Mouse (Mus musculus) olfactory bulb, adult 2 months (tissue): ENCODE results near the gene Slc5a4b.

Experiments used
- CTCF ChIP-seq: fragments of 200-500 bp; IDR thresholded peaks from 2 replicates; pipeline ENCODE4 v1.5.1; 2012; ENCODE audit warnings: low read depth, mild to moderate bottlenecking, low read length, moderate library complexity; ENCODE audit not compliant: insufficient read depth
- POLR2A ChIP-seq: fragments of 200-500 bp; IDR thresholded peaks from 2 replicates; pipeline ENCODE4 v1.6.1; 2012; ENCODE audit warnings: mild to moderate bottlenecking, low read depth, low read length, moderate library complexity; ENCODE audit not compliant: insufficient read depth

GRCm38 (mm10) chr10:76117966-76118365 lies 7.2 kb upstream of the Slc5a4b start:
- TF ChIP-seq POLR2A = no peak
- no peak for TF ChIP-seq CTCF
